Mouse (Mus musculus): ENCODE measurements around the gene Mrpl33. TPM values are rescaled to one million over a fixed set of nuclear protein-coding genes. Genes with fewer than 3 reads are reported as not detected.

The Mrpl33 gene
- polyA plus RNA-seq, 2 experiments from 2014 or later = 343 to 421 TPM

DNA sequence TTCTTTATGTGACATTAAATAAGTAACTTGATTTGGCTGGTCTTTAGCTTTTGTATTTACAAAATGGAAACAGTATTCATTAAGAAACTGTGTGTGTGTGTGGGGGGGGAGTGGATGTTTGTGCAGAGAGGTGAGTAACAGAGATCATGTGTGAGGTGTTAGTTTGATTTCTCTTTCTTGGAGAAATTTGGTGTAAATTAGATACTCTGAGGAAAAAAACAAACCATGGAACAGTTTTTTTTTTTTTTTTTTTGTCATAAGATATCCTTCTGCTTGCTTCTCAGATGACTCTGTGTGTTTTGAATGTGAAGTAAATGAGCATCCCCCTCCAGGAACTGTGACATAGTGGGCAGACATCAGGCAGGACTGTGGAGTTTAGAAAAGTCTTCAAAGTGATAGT, 102.7 kb downstream of the Mrpl33 start:
- ATAC-seq = no peak

DNA sequence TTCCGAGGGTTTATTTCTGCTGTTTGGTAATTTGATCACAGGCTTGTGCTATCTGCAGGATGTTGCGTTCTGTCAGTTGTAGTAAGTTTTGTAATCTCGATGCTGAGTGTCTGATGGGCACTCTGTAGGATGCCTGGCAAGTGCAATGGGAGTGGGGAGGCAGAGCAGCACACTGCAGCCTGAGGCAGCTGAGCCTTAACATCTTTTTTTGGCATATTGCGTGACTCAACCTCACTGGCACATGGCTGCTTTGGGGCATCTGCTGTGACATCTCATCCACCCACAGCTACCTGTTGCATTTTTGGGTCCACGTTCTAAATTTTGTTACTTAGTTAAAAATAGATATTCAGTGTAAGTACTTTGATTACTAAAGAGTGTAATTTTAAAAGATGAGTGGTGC, 108.2 kb downstream of the Mrpl33 start:
- no peak for ATAC-seq

GRCm38 (mm10) chr5:31706826-31707225, 110.1 kb downstream of the Mrpl33 start:
- no peak for ATAC-seq

- no peak for ATAC-seq
These were observed 112.7 kb downstream of the Mrpl33 start for GRCm38 (mm10) chr5:31709389-31709788.

DNA sequence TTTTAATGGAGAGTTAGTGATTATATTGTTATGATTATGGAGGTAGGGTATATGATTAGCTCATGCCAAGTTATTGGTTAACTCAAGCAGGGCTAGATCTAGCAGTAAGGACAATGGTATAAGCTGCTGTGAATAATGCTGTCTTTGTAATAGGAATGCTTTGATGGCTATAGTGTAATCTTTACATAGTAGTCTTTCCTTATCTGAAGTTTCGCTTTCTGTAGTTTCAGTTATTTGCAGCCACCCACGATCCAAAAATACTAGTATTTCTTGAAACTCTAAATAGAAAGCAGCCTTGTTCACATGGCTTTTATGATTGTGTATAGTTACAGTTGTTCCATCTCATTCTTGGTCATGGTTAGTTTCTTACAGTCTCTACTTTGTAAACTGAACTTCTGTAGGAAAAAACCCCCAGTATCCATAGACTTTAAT, 116.6 kb downstream of the Mrpl33 start:
- ATAC-seq = peak; percentile 25

GRCm38 (mm10) chr5:31713841-31714264, 117.1 kb downstream of the Mrpl33 start:
- ATAC-seq = peak; percentile 86

Other genes starting within 250 kb of the Mrpl33 start
- gene Zfp512, start 144.5 kb upstream of the Mrpl33 start, polyA plus RNA-seq (2017; shearing (Covaris generic)) = 10 to 100 TPM; 25.5 to 33.0 TPM
- under 1 TPM in 1 of 2 experiments, not detected in 1; 0.26 TPM for gene 4930548H24Rik, start 111.2 kb upstream of the Mrpl33 start, polyA plus RNA-seq (2017; shearing (Covaris generic))
- gene Gpn1, start 102.2 kb upstream of the Mrpl33 start, polyA plus RNA-seq (2017; shearing (Covaris generic)) = 10 to 100 TPM; 38.6 to 47.4 TPM
- gene Slc4a1ap, start 69.9 kb upstream of the Mrpl33 start, polyA plus RNA-seq (2017; shearing (Covaris generic)) = 10 to 100 TPM; 25.9 to 26.9 TPM
- gene Supt7l, start 69.1 kb upstream of the Mrpl33 start, polyA plus RNA-seq (2017; shearing (Covaris generic)) = 10 to 100 TPM; 20.1 to 23.5 TPM
- 10 to 100 TPM; 16.9 to 18.2 TPM for gene Rbks, start 100.7 kb downstream of the Mrpl33 start, polyA plus RNA-seq (2017; shearing (Covaris generic))
- gene Babam2, start 100.7 kb downstream of the Mrpl33 start, polyA plus RNA-seq (2017; shearing (Covaris generic)) = 10 to 100 TPM; 92.9 to 93.6 TPM